Mouse (Mus musculus) thymus, adult 2 months (tissue): ENCODE data around the gene E130208F15Rik.

Source experiments
- CTCF ChIP-seq: fragments of 200-500 bp; IDR thresholded peaks from 2 replicates; pipeline ENCODE4 v1.5.1; 2012; ENCODE audit warnings: mild to moderate bottlenecking, control low read depth, low read length, moderate library complexity, borderline replicate concordance; ENCODE audit not compliant: control insufficient read depth, poor library complexity, insufficient read depth; ENCODE audit errors: extremely low read depth
- POLR2A ChIP-seq: fragments of 200-500 bp; IDR thresholded peaks from 2 replicates; pipeline ENCODE4 v1.6.1; 2012; ENCODE audit warnings: mild to moderate bottlenecking, low read length, control low read depth, moderate library complexity; ENCODE audit not compliant: control insufficient read depth, poor library complexity, insufficient read depth; ENCODE audit errors: extremely low read depth

- no peak for TF ChIP-seq CTCF
- no peak for TF ChIP-seq POLR2A
These were observed 41.8 kb downstream of the E130208F15Rik start for GRCm38 (mm10) chr7:30363344-30363738.
